Mouse (Mus musculus) CD8-positive naive resting alpha-beta T cell, adult 2 months (primary cell): ENCODE measurements at regions not wholly inside any gene's neighbourhood (a gene's known extent, or its start where the extent isn't known, plus 50 kb on each side); places are given as distances from the start of the nearest gene placed in this dataset.
"Not testable (repeated sequence)": the region's sequence is repeated elsewhere in the genome, so short reads cannot be mapped to it uniquely, and the experiment has no call there.

Source experiments
- DNase-seq, 2 experiments: peaks; one replicate each; pipeline ENCODE4 v3.0.0; 2022; ENCODE audit warnings: low read depth in 2 of 2, low spot score in 2 of 2

GRCm38 (mm10) chr1:193488039-193488438 is 117.9 kb upstream of the Camk1g start:
- no peak for DNase-seq

GRCm38 (mm10) chr1:193486668-193487067 is 116.6 kb upstream of the Camk1g start:
- not testable (repeated sequence) for DNase-seq

GRCm38 (mm10) chr1:193484977-193485376 is 114.9 kb upstream of the Camk1g start:
- DNase-seq: no peak

- DNase-seq: no peak
Measured at GRCm38 (mm10) chr1:193477298-193477697, 107.2 kb upstream of the Camk1g start.

- DNase-seq: no peak
Measured at GRCm38 (mm10) chr1:193476805-193477204, 106.7 kb upstream of the Camk1g start.

- DNase-seq: no peak
Measured at GRCm38 (mm10) chr1:193466306-193466705, 96.2 kb upstream of the Camk1g start.

GRCm38 (mm10) chr1:193459735-193460134 is 89.6 kb upstream of the Camk1g start:
- no peak for DNase-seq

GRCm38 (mm10) chr1:193457908-193458307 is 87.8 kb upstream of the Camk1g start:
- DNase-seq: no peak

GRCm38 (mm10) chr1:193453654-193454053 is 83.6 kb upstream of the Camk1g start:
- no peak for DNase-seq

GRCm38 (mm10) chr1:193451471-193452135 is 81.5 kb upstream of the Camk1g start:
- DNase-seq: no peak

- peak; percentile 30 to 37 for DNase-seq
Measured at GRCm38 (mm10) chr1:193450814-193451213, 80.7 kb upstream of the Camk1g start.

GRCm38 (mm10) chr1:193450201-193450600 is 80.1 kb upstream of the Camk1g start:
- no peak for DNase-seq

- DNase-seq: peak in 1 of 2 experiments; percentile 37
Measured at GRCm38 (mm10) chr1:193449394-193450103, 79.5 kb upstream of the Camk1g start.

GRCm38 (mm10) chr1:193448793-193449393 is 78.8 kb upstream of the Camk1g start:
- no peak for DNase-seq

- DNase-seq: no peak
Measured at GRCm38 (mm10) chr1:193447647-193448046, 77.5 kb upstream of the Camk1g start.

GRCm38 (mm10) chr1:193443964-193444676 is 74.0 kb upstream of the Camk1g start:
- no peak for DNase-seq

GRCm38 (mm10) chr1:193440512-193440911 is 70.4 kb upstream of the Camk1g start:
- peak; percentile 22 to 31 for DNase-seq

- no peak for DNase-seq
Measured at GRCm38 (mm10) chr1:193434281-193434680, 64.2 kb upstream of the Camk1g start.

GRCm38 (mm10) chr1:193433493-193434021 is 63.5 kb upstream of the Camk1g start:
- no peak for DNase-seq

GRCm38 (mm10) chr1:193430231-193430630 is 60.1 kb upstream of the Camk1g start:
- DNase-seq: no peak

GRCm38 (mm10) chr1:193423653-193424075 is 53.6 kb upstream of the Camk1g start:
- DNase-seq: no peak
